Mouse (Mus musculus) thymus, adult 2 months (tissue): ENCODE results near the gene Exoc4.

ENCODE experiments used
- CTCF ChIP-seq: fragments of 200-500 bp; IDR thresholded peaks from 2 replicates; pipeline ENCODE4 v1.5.1; 2012; ENCODE audit warnings: mild to moderate bottlenecking, control low read depth, low read length, moderate library complexity, borderline replicate concordance; ENCODE audit not compliant: control insufficient read depth, poor library complexity, insufficient read depth; ENCODE audit errors: extremely low read depth
- POLR2A ChIP-seq: fragments of 200-500 bp; IDR thresholded peaks from 2 replicates; pipeline ENCODE4 v1.6.1; 2012; ENCODE audit warnings: mild to moderate bottlenecking, low read length, control low read depth, moderate library complexity; ENCODE audit not compliant: control insufficient read depth, poor library complexity, insufficient read depth; ENCODE audit errors: extremely low read depth

GRCm38 (mm10) chr6:33247576-33248355 lies 1.1 kb upstream of the Exoc4 start:
- TF ChIP-seq CTCF: no peak
- TF ChIP-seq POLR2A: no peak
